In genomic region chr15:52967801-52968235, GRCm38 (mm10) we compare ENCODE assay signal across 9 mouse cellular contexts.
DNase-seq lines count a peak whose midpoint lies in the region; ATAC-seq and TF ChIP-seq lines count a peak whose summit lies in the region.
"Had no signal": no experiment of that assay in that cellular context is flagged by ENCODE, and none has a peak within 500 bp of the region (broad histone marks: within the 10 kb centered on the region; RNA-seq: fewer than 3 reads in every experiment).

No protein-coding gene starts in this region.

- H3K36me3 ChIP-seq in ES-Bruce4 (ENCODE audit: control insufficient read depth, insufficient read depth, low read length, poor library complexity, severe bottlenecking) = no peaks in the 10 kb centered on the region
- no peaks in the 10 kb centered on the region for H3K36me3 ChIP-seq in heart, embryonic 14.5 days (ENCODE audit: control insufficient read depth, insufficient read depth, low read length)
- no peaks in the 10 kb centered on the region for H3K36me3 ChIP-seq in lung, embryonic 14.5 days (ENCODE audit: insufficient read depth)
- no peaks in the 10 kb centered on the region for H3K36me3 ChIP-seq in hindbrain, embryonic 16.5 days (ENCODE audit: control insufficient read depth, insufficient read depth, low read length)
- H3K36me3 ChIP-seq in forebrain, embryonic 12.5 days (replicated peaks) = no peaks in the 10 kb centered on the region
- H3K36me3 ChIP-seq: limb, embryonic 12.5 days had no signal

- WGBS in heart, embryonic 14.5 days = 2% methylated on average over 4 of the region's 4 CpGs
- whole genome bisulfite sequencing in lung, embryonic 14.5 days = under 1% methylated on average over 4 of the region's 4 CpGs
- 14% methylated on average over 4 of the region's 4 CpGs for WGBS in hindbrain, embryonic 16.5 days
- 19% methylated on average over 4 of the region's 4 CpGs for WGBS in forebrain, embryonic 12.5 days

- no peaks in the 10 kb centered on the region for H3K27me3 ChIP-seq in ES-Bruce4 (ENCODE audit: control insufficient read depth, insufficient read depth, low read length, poor library complexity, severe bottlenecking)
- H3K27me3 ChIP-seq in heart, embryonic 14.5 days (ENCODE audit: control insufficient read depth, insufficient read depth, low read length) = no peaks in the 10 kb centered on the region
- H3K27me3 ChIP-seq in lung, embryonic 14.5 days (ENCODE audit: insufficient read depth, low read length) = no peaks in the 10 kb centered on the region
- H3K27me3 ChIP-seq in hindbrain, embryonic 16.5 days (replicated peaks; ENCODE audit: control insufficient read depth, insufficient read depth, low read length) = no peaks in the 10 kb centered on the region
- H3K27me3 ChIP-seq in forebrain, embryonic 12.5 days = no peaks in the 10 kb centered on the region
- H3K27me3 ChIP-seq: limb, embryonic 12.5 days had no signal

- 0 out of 2 replicates have a peak overlapping the region, but pooled peaks have one; percentile 6 for H3K4me2 ChIP-seq in heart, embryonic 14.5 days (ENCODE audit: low read length)
- H3K4me2 ChIP-seq in lung, embryonic 14.5 days = 0 out of 2 replicates have a peak overlapping the region, but pooled peaks have one; percentile 5
- H3K4me2 ChIP-seq in hindbrain, embryonic 16.5 days (ENCODE audit: low read length) = no peak overlapping the region
- H3K4me2 ChIP-seq in forebrain, embryonic 12.5 days = no peak overlapping the region
- H3K4me2 ChIP-seq: limb, embryonic 12.5 days had no signal

- ATAC-seq in heart, embryonic 14.5 days (ENCODE audit: insufficient number of reproducible peaks, insufficient read depth, low FRiP score, low read depth) = peak; percentile 56
- peak; percentile 93 for ATAC-seq in lung, embryonic 14.5 days (ENCODE audit: insufficient read depth)
- no peak for ATAC-seq in CD4-positive, CD25-positive, alpha-beta regulatory T cell, adult 4 months
- no peak for ATAC-seq in hindbrain, embryonic 16.5 days
- ATAC-seq in forebrain, embryonic 12.5 days (ENCODE audit: low FRiP score) = no peak

- TF ChIP-seq CTCF in ES-Bruce4 (IDR thresholded peaks at IDR 0.05; ENCODE audit: low read depth, low read length) = no peak
- TF ChIP-seq CTCF in lung, embryonic 14.5 days (IDR thresholded peaks at IDR 0.05; ENCODE audit: low read depth) = no peak

- no peak overlapping the region for H3K9ac ChIP-seq in ES-Bruce4 (ENCODE audit: low read depth, poor library complexity, severe bottlenecking)
- H3K9ac ChIP-seq in heart, embryonic 14.5 days (ENCODE audit: low read length) = no peak overlapping the region
- no peak overlapping the region for H3K9ac ChIP-seq in lung, embryonic 14.5 days
- no peak overlapping the region for H3K9ac ChIP-seq in hindbrain, embryonic 16.5 days (ENCODE audit: low read depth, low read length)
- H3K9ac ChIP-seq in forebrain, embryonic 12.5 days = no peak overlapping the region
- H3K9ac ChIP-seq: limb, embryonic 12.5 days had no signal

- DNase-seq in adipocyte (ENCODE audit: low spot score) = peak; percentile 11
- peak; percentile 90 for DNase-seq in lung, embryonic 14.5 days
- DNase-seq in cerebellum, adult 9-11 months = no peak

- H3K4me3 ChIP-seq in ES-Bruce4 (ENCODE audit: low read depth, low read length) = no peak overlapping the region
- no peak overlapping the region for H3K4me3 ChIP-seq in heart, embryonic 14.5 days (ENCODE audit: control insufficient read depth in 1 of 2, insufficient read depth in 1 of 2, low read depth in 1 of 2, low read length in 2 of 2)
- no peak overlapping the region for H3K4me3 ChIP-seq in lung, embryonic 14.5 days (ENCODE audit: low read depth, low read length)
- H3K4me3 ChIP-seq in hindbrain, embryonic 16.5 days (ENCODE audit: low read length) = no peak overlapping the region
- H3K4me3 ChIP-seq in forebrain, embryonic 12.5 days (replicated peaks) = no peak overlapping the region
- H3K4me3 ChIP-seq: limb, embryonic 12.5 days had no signal

- TF ChIP-seq POLR2A in ES-Bruce4 (IDR thresholded peaks at IDR 0.05; ENCODE audit: insufficient read depth, low read length) = no peak

- peaks cover 8% of the 10 kb centered on the region; the same call in 1 of the 2 replicates for H3K9me3 ChIP-seq in ES-Bruce4 (replicated peaks; ENCODE audit: control insufficient read depth, insufficient read depth, low read length, poor library complexity, severe bottlenecking)
- H3K9me3 ChIP-seq in heart, embryonic 14.5 days (ENCODE audit: control insufficient read depth, low read length) = no peaks in the 10 kb centered on the region
- H3K9me3 ChIP-seq in lung, embryonic 14.5 days (ENCODE audit: low read depth, low read length) = no peaks in the 10 kb centered on the region; the same call in 1 of the 2 replicates
- no peaks in the 10 kb centered on the region for H3K9me3 ChIP-seq in hindbrain, embryonic 16.5 days (ENCODE audit: control insufficient read depth, low read length)
- H3K9me3 ChIP-seq in forebrain, embryonic 12.5 days = no peaks in the 10 kb centered on the region
- H3K9me3 ChIP-seq: limb, embryonic 12.5 days had no signal

- H3K4me1 ChIP-seq in ES-Bruce4 (ENCODE audit: control insufficient read depth, insufficient read depth, low read length) = no peaks in the 10 kb centered on the region
- H3K4me1 ChIP-seq in heart, embryonic 14.5 days (ENCODE audit: control insufficient read depth in 2 of 2, insufficient read depth in 2 of 2, low read length in 2 of 2) = peaks cover 2 to 10% of the 10 kb centered on the region in 2 experiments; a peak in 1 of 4 replicates
- peaks cover 8% of the 10 kb centered on the region; the same call in 1 of the 2 replicates for H3K4me1 ChIP-seq in lung, embryonic 14.5 days (ENCODE audit: insufficient read depth)
- H3K4me1 ChIP-seq in hindbrain, embryonic 16.5 days (ENCODE audit: control insufficient read depth, insufficient read depth, low read depth, low read length) = no peaks in the 10 kb centered on the region
- peaks cover 14% of the 10 kb centered on the region for H3K4me1 ChIP-seq in forebrain, embryonic 12.5 days

- peak; percentile 97 for TF ChIP-seq EP300 in ES-Bruce4 (IDR thresholded peaks at IDR 0.05; ENCODE audit: insufficient read depth, low read depth, low read length)

- peak overlapping the region; percentile 88 for H3K27ac ChIP-seq in ES-Bruce4 (ENCODE audit: insufficient read depth, low read length)
- H3K27ac ChIP-seq in heart, embryonic 14.5 days (replicated peaks in 1 of 2; ENCODE audit: control insufficient read depth in 1 of 2, insufficient read depth in 1 of 2, low read depth in 2 of 2, low read length in 2 of 2) = no peak overlapping the region
- no peak overlapping the region for H3K27ac ChIP-seq in lung, embryonic 14.5 days (ENCODE audit: low read depth)
- no peak overlapping the region for H3K27ac ChIP-seq in hindbrain, embryonic 16.5 days (ENCODE audit: low read depth, low read length)
- no peak overlapping the region for H3K27ac ChIP-seq in forebrain, embryonic 12.5 days
- H3K27ac ChIP-seq: limb, embryonic 12.5 days had no signal

Comparison
In these comparisons a context has a peak if more than half of its experiments do, and no peak if none do; other contexts are left out.
1. ATAC-seq: peak in heart, embryonic 14.5 days (single experiment) and lung, embryonic 14.5 days (single experiment); none in CD4-positive, CD25-positive, alpha-beta regulatory T cell, adult 4 months (single experiment), hindbrain, embryonic 16.5 days (single experiment) and forebrain, embryonic 12.5 days (single experiment).
2. H3K4me2 ChIP-seq: peak in heart, embryonic 14.5 days (single experiment) and lung, embryonic 14.5 days (single experiment); none in hindbrain, embryonic 16.5 days (single experiment) and forebrain, embryonic 12.5 days (single experiment).